Mouse (Mus musculus) gastrocnemius, postnatal 14 days (tissue): Measurements from ENCODE around the gene Adamts16. TPM values are rescaled to one million over a fixed set of nuclear protein-coding genes. Genes with fewer than 3 reads are reported as not detected.

ENCODE experiments used
- total RNA-seq, 2 experiments: library from RNA; stranded (reverse); gene quantifications; 2 replicates each; pipeline ENCODE4 v1.2.3; 2021

Gene Adamts16
- total RNA-seq, 2 experiments from 2014 or later: 0.73 to 1.7 TPM

Other genes with a start within 250 kb of the Adamts16 start
- 10 to 100 TPM; 16.3 to 17.9 TPM for gene Ice1, start 204.2 kb downstream of the Adamts16 start, total RNA-seq